In the genomic region with DNA sequence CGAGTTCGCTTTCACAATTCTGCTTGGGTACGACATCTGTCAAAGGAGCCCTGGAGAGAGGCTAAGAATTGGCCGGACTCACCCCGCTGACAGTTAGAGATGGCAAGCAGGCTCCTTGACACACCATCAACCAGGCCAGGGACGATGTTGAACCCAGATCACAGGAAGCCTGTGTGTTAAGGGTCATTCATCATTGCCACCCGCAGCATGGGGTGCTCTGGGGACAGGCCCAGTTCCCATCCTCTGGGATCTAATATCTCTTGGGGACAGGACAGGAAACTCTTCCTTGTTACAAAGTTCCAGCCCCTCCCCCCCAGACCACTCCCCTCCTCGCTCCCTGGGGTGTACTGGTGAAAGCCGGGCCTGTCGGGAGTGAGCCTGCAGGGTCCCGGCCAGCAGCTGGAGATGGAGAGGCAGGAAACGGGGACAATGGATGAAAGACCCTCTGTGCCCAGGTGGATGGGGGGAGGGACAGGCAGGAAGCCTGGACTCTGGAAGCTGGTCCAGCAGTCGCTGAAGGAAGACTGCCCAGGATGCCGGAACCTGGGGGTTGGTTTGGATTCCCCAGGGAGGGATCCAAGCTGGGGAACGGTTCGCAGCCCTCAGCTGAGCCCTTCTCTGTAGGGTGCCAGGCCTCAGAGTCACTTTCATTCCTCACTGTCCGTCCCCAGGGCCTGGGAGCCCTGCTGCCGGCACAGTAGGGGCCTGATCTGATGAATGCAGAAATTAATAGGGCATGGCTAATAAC, we compare ENCODE assay signal across 7 mouse cellular contexts. TPM values are rescaled to one million over a fixed set of nuclear protein-coding genes. Genes with fewer than 3 reads are reported as not detected.
DNase-seq lines count a peak whose midpoint lies in the region; ATAC-seq and TF ChIP-seq lines count a peak whose summit lies in the region.

No protein-coding gene starts in this region.

- TF ChIP-seq CTCF in ES-Bruce4 (IDR thresholded peaks at IDR 0.05; ENCODE audit: low read depth, low read length) = no peak

- WGBS in embryonic facial prominence, embryonic 14.5 days = 15% methylated on average over 17 of the region's 18 CpGs
- WGBS in hindbrain, embryonic 12.5 days = 4% methylated on average over 18 of the region's 18 CpGs
- WGBS in limb, embryonic 11.5 days = 5% methylated on average over 18 of the region's 18 CpGs
- 6% methylated on average over 18 of the region's 18 CpGs for WGBS in neural tube, embryonic 15.5 days

- H3K9me3 ChIP-seq in ES-Bruce4 (replicated peaks; ENCODE audit: control insufficient read depth, insufficient read depth, low read length, poor library complexity, severe bottlenecking) = no peaks in the 10 kb centered on the region
- no peaks in the 10 kb centered on the region for H3K9me3 ChIP-seq in embryonic facial prominence, embryonic 14.5 days (ENCODE audit: control insufficient read depth, low read length)
- H3K9me3 ChIP-seq in hindbrain, embryonic 12.5 days (replicated peaks) = no peaks in the 10 kb centered on the region
- no peaks in the 10 kb centered on the region; the same call in 1 of the 2 replicates for H3K9me3 ChIP-seq in limb, embryonic 11.5 days (ENCODE audit: control insufficient read depth, low read length)
- no peaks in the 10 kb centered on the region for H3K9me3 ChIP-seq in neural tube, embryonic 15.5 days (replicated peaks)

- no peak for TF ChIP-seq POLR2A in ES-Bruce4 (IDR thresholded peaks at IDR 0.05; ENCODE audit: insufficient read depth, low read length)

- no peak overlapping the region for H3K27ac ChIP-seq in ES-Bruce4 (ENCODE audit: insufficient read depth, low read length)
- H3K27ac ChIP-seq in embryonic facial prominence, embryonic 14.5 days (replicated peaks; ENCODE audit: low read depth, low read length) = no peak overlapping the region
- peak overlapping the region; percentile 48 for H3K27ac ChIP-seq in hindbrain, embryonic 12.5 days
- H3K27ac ChIP-seq in limb, embryonic 11.5 days (replicated peaks; ENCODE audit: low read depth, low read length) = peak overlapping the region; percentile 51; the same call in 1 of the 2 replicates
- peak overlapping the region; percentile 71 for H3K27ac ChIP-seq in neural tube, embryonic 15.5 days (replicated peaks)

- peak; percentile 65; the same call in 1 of the 2 replicates for ATAC-seq in embryonic facial prominence, embryonic 14.5 days (ENCODE audit: low read depth)
- ATAC-seq in hindbrain, embryonic 12.5 days (ENCODE audit: low FRiP score) = peak; percentile 73
- no peak for ATAC-seq in limb, embryonic 11.5 days (ENCODE audit: insufficient number of reproducible peaks, low FRiP score, low TSS enrichment, low read depth)
- ATAC-seq in neural tube, embryonic 15.5 days (ENCODE audit: low FRiP score) = peak; percentile 61

- no peaks in the 10 kb centered on the region for H3K27me3 ChIP-seq in ES-Bruce4 (ENCODE audit: control insufficient read depth, insufficient read depth, low read length, poor library complexity, severe bottlenecking)
- H3K27me3 ChIP-seq in embryonic facial prominence, embryonic 14.5 days (replicated peaks; ENCODE audit: control insufficient read depth, insufficient read depth, low read length) = no peaks in the 10 kb centered on the region
- H3K27me3 ChIP-seq in hindbrain, embryonic 12.5 days = no peaks in the 10 kb centered on the region; the same call in 1 of the 2 replicates
- no peaks in the 10 kb centered on the region for H3K27me3 ChIP-seq in limb, embryonic 11.5 days (ENCODE audit: control insufficient read depth, insufficient read depth, low read length)
- no peaks in the 10 kb centered on the region for H3K27me3 ChIP-seq in neural tube, embryonic 15.5 days (replicated peaks)

- peak; percentile 48 for DNase-seq in adipocyte (ENCODE audit: low spot score)
- peak; percentile 40 for DNase-seq in embryonic facial prominence, embryonic 14.5 days (ENCODE audit: low spot score)
- peak; percentile 66 for DNase-seq in limb, embryonic 11.5 days (ENCODE audit: low spot score)
- DNase-seq in spleen, adult 18-20 months = no peak

- H3K36me3 ChIP-seq in ES-Bruce4 (ENCODE audit: control insufficient read depth, insufficient read depth, low read length, poor library complexity, severe bottlenecking) = no peaks in the 10 kb centered on the region
- H3K36me3 ChIP-seq in embryonic facial prominence, embryonic 14.5 days (ENCODE audit: control insufficient read depth, insufficient read depth, low read length) = no peaks in the 10 kb centered on the region
- H3K36me3 ChIP-seq in hindbrain, embryonic 12.5 days = no peaks in the 10 kb centered on the region
- no peaks in the 10 kb centered on the region for H3K36me3 ChIP-seq in limb, embryonic 11.5 days (ENCODE audit: control insufficient read depth, insufficient read depth, low read length)
- no peaks in the 10 kb centered on the region for H3K36me3 ChIP-seq in neural tube, embryonic 15.5 days

- H3K9ac ChIP-seq in ES-Bruce4 (ENCODE audit: low read depth, poor library complexity, severe bottlenecking) = no peak overlapping the region
- peak overlapping the region; percentile 45; the same call in 1 of the 2 replicates for H3K9ac ChIP-seq in embryonic facial prominence, embryonic 14.5 days (ENCODE audit: low read depth, low read length)
- H3K9ac ChIP-seq in hindbrain, embryonic 12.5 days = peak overlapping the region; percentile 27; the same call in 1 of the 2 replicates
- H3K9ac ChIP-seq in limb, embryonic 11.5 days (ENCODE audit: low read length) = peak overlapping the region; percentile 41; the same call in 1 of the 2 replicates
- 0 out of 2 replicates have a peak overlapping the region, but pooled peaks have one; percentile 32 for H3K9ac ChIP-seq in neural tube, embryonic 15.5 days (replicated peaks)

- H3K4me1 ChIP-seq in ES-Bruce4 (ENCODE audit: control insufficient read depth, insufficient read depth, low read length) = peaks cover 9% of the 10 kb centered on the region
- peaks cover 10% of the 10 kb centered on the region for H3K4me1 ChIP-seq in embryonic facial prominence, embryonic 14.5 days (ENCODE audit: control insufficient read depth, insufficient read depth, low read length)
- H3K4me1 ChIP-seq in hindbrain, embryonic 12.5 days = peaks cover 17% of the 10 kb centered on the region
- H3K4me1 ChIP-seq in limb, embryonic 11.5 days (ENCODE audit: control insufficient read depth, insufficient read depth, low read length) = peaks cover 14% of the 10 kb centered on the region
- peaks cover 14% of the 10 kb centered on the region for H3K4me1 ChIP-seq in neural tube, embryonic 15.5 days

- H3K4me3 ChIP-seq in ES-Bruce4 (ENCODE audit: low read depth, low read length) = peak overlapping the region; percentile 28; the same call in 1 of the 2 replicates
- H3K4me3 ChIP-seq in embryonic facial prominence, embryonic 14.5 days (ENCODE audit: low read depth, low read length) = no peak overlapping the region
- H3K4me3 ChIP-seq in hindbrain, embryonic 12.5 days = no peak overlapping the region
- no peak overlapping the region for H3K4me3 ChIP-seq in limb, embryonic 11.5 days (ENCODE audit: low read depth, low read length)
- no peak overlapping the region for H3K4me3 ChIP-seq in neural tube, embryonic 15.5 days (replicated peaks)

- peak; percentile 88 for TF ChIP-seq EP300 in ES-Bruce4 (IDR thresholded peaks at IDR 0.05; ENCODE audit: insufficient read depth, low read depth, low read length)

- peak overlapping the region; percentile 24; the same call in 1 of the 2 replicates for H3K4me2 ChIP-seq in embryonic facial prominence, embryonic 14.5 days (ENCODE audit: low read depth, low read length)
- peak overlapping the region; percentile 40 for H3K4me2 ChIP-seq in hindbrain, embryonic 12.5 days (replicated peaks)
- H3K4me2 ChIP-seq in limb, embryonic 11.5 days (ENCODE audit: low read depth, severe bottlenecking) = peak overlapping the region; percentile 15; the same call in 1 of the 2 replicates
- H3K4me2 ChIP-seq in neural tube, embryonic 15.5 days = peak overlapping the region; percentile 26

RNA-seq across cellular contexts. Expression of a gene that starts 38.5 kb away (rescaled TPM):
- polyA plus RNA-seq in ES-Bruce4 (2011; ENCODE audit: insufficient read depth, insufficient read length, low read depth, missing spikeins) = 9.6 and 11.0 TPM in 2 replicates
- 404 and 407 TPM in 2 replicates for polyA plus RNA-seq in embryonic facial prominence, embryonic 14.5 days (2014; fragmentation: Nextera tagmentation; extraction: Ambion mirVana)
- polyA plus RNA-seq in hindbrain, embryonic 12.5 days (2016; fragmentation: Nextera tagmentation; extraction: Ambion mirVana) = 372 and 426 TPM in 2 replicates
- polyA plus RNA-seq in limb, embryonic 11.5 days (2014; fragmentation: Nextera tagmentation; extraction: Ambion mirVana) = 534 and 581 TPM in 2 replicates
- 227 TPM in 2 replicates for polyA plus RNA-seq in neural tube, embryonic 15.5 days (2015; fragmentation: Nextera tagmentation; extraction: Ambion mirVana)

RNA-seq across cellular contexts. Expression of a gene that starts 51.5 kb away (rescaled TPM):
- polyA plus RNA-seq in ES-Bruce4 (2011; ENCODE audit: insufficient read depth, insufficient read length, low read depth, missing spikeins) = 1,525 and 1,581 TPM in 2 replicates
- 528 and 551 TPM in 2 replicates for polyA plus RNA-seq in embryonic facial prominence, embryonic 14.5 days (2014; fragmentation: Nextera tagmentation; extraction: Ambion mirVana)
- 277 and 292 TPM in 2 replicates for polyA plus RNA-seq in hindbrain, embryonic 12.5 days (2016; fragmentation: Nextera tagmentation; extraction: Ambion mirVana)
- 529 and 535 TPM in 2 replicates for polyA plus RNA-seq in limb, embryonic 11.5 days (2014; fragmentation: Nextera tagmentation; extraction: Ambion mirVana)
- 281 and 320 TPM in 2 replicates for polyA plus RNA-seq in neural tube, embryonic 15.5 days (2015; fragmentation: Nextera tagmentation; extraction: Ambion mirVana)

Comparison
In these comparisons a context has a peak if more than half of its experiments do, and no peak if none do; other contexts are left out.
1. H3K27ac ChIP-seq: peak in hindbrain, embryonic 12.5 days (single experiment), limb, embryonic 11.5 days (single experiment) and neural tube, embryonic 15.5 days (single experiment); none in ES-Bruce4 (single experiment) and embryonic facial prominence, embryonic 14.5 days (single experiment).
2. DNase-seq: peak in adipocyte (single experiment), embryonic facial prominence, embryonic 14.5 days (single experiment) and limb, embryonic 11.5 days (single experiment); none in spleen, adult 18-20 months (0 of 2).
3. RNA of a gene that starts 38.5 kb away (polyA plus RNA-seq): 534 to 581 TPM in limb, embryonic 11.5 days, 372 to 426 TPM in hindbrain, embryonic 12.5 days, 404 to 407 TPM in embryonic facial prominence, embryonic 14.5 days and 227 TPM in neural tube, embryonic 15.5 days; 9.6 to 11.0 TPM in ES-Bruce4; every median in the first group is over 10 times any median in the second.
4. Peak in every context shown above with its lines, with median percentiles within 50 percentile points of each other: H3K4me2 ChIP-seq.